Mouse (Mus musculus): ENCODE measurements around the gene Ttc38.
"Not testable (repeated sequence)": the region's sequence is repeated elsewhere in the genome, so short reads cannot be mapped to it uniquely, and the experiment has no call there.

The Ttc38 gene

GRCm38 (mm10) chr15:85822011-85822359, 10.1 kb upstream of the Ttc38 start:
- no peak for DNase-seq (ENCODE audit: extremely low read depth, low read depth, low spot score)

- DNase-seq (ENCODE audit: extremely low read depth, low read depth, low spot score) = no peak
These were observed 5.4 kb upstream of the Ttc38 start for GRCm38 (mm10) chr15:85826676-85827075.

- DNase-seq (ENCODE audit: extremely low read depth, low read depth, low spot score) = no peak
These were observed 4.0 kb upstream of the Ttc38 start for GRCm38 (mm10) chr15:85828071-85828470.

GRCm38 (mm10) chr15:85829470-85829869, 2.6 kb upstream of the Ttc38 start:
- no peak for DNase-seq (ENCODE audit: extremely low read depth, low read depth, low spot score)

- DNase-seq (ENCODE audit: extremely low read depth, low read depth, low spot score) = no peak
These were observed 493 bp downstream of the Ttc38 start for GRCm38 (mm10) chr15:85832599-85832998.

- no peak for DNase-seq (ENCODE audit: extremely low read depth, low read depth, low spot score)
These were observed 3.2 kb downstream of the Ttc38 start for GRCm38 (mm10) chr15:85835335-85835734.

- DNase-seq (ENCODE audit: extremely low read depth, low read depth, low spot score) = no peak
These were observed 4.8 kb downstream of the Ttc38 start for GRCm38 (mm10) chr15:85836887-85837286.

- no peak for DNase-seq (ENCODE audit: extremely low read depth, low read depth, low spot score)
These were observed 8.9 kb downstream of the Ttc38 start for GRCm38 (mm10) chr15:85840983-85841382.

GRCm38 (mm10) chr15:85841796-85842360, 9.8 kb downstream of the Ttc38 start:
- DNase-seq (ENCODE audit: extremely low read depth, low read depth, low spot score) = no peak

- no peak for DNase-seq (ENCODE audit: extremely low read depth, low read depth, low spot score)
These were observed 13.0 kb downstream of the Ttc38 start for GRCm38 (mm10) chr15:85845071-85845470.

GRCm38 (mm10) chr15:85851656-85852392, 19.7 kb downstream of the Ttc38 start:
- no peak for DNase-seq (ENCODE audit: extremely low read depth, low read depth, low spot score)

- no peak for DNase-seq (ENCODE audit: extremely low read depth, low read depth, low spot score)
These were observed 26.9 kb downstream of the Ttc38 start for GRCm38 (mm10) chr15:85858980-85859489.

GRCm38 (mm10) chr15:85859490-85860031, 27.5 kb downstream of the Ttc38 start, which contains the start of gene Gtse1:
TSS of gene Gtse1 (plus strand) at chr15:85859745.
- peak; percentile 89 for DNase-seq (ENCODE audit: extremely low read depth, low read depth, low spot score)

- DNase-seq (ENCODE audit: extremely low read depth, low read depth, low spot score) = not testable (repeated sequence)
These were observed 33.8 kb downstream of the Ttc38 start for GRCm38 (mm10) chr15:85865913-85866312.

GRCm38 (mm10) chr15:85867696-85868095, 35.6 kb downstream of the Ttc38 start:
- DNase-seq (ENCODE audit: extremely low read depth, low read depth, low spot score) = no peak

GRCm38 (mm10) chr15:85877336-85877735, 45.2 kb downstream of the Ttc38 start:
- DNase-seq (ENCODE audit: extremely low read depth, low read depth, low spot score) = no peak

- no peak for DNase-seq (ENCODE audit: extremely low read depth, low read depth, low spot score)
These were observed 46.9 kb downstream of the Ttc38 start, which contains the start of gene Trmu for GRCm38 (mm10) chr15:85878848-85879497. TSS of gene Trmu (plus strand) at chr15:85879312.

GRCm38 (mm10) chr15:85879498-85879895, 47.4 kb downstream of the Ttc38 start:
- DNase-seq (ENCODE audit: extremely low read depth, low read depth, low spot score) = no peak

- DNase-seq (ENCODE audit: extremely low read depth, low read depth, low spot score) = no peak
These were observed 53.5 kb downstream of the Ttc38 start for GRCm38 (mm10) chr15:85885606-85886005.

- DNase-seq (ENCODE audit: extremely low read depth, low read depth, low spot score) = no peak
These were observed 57.1 kb downstream of the Ttc38 start for GRCm38 (mm10) chr15:85889235-85889634.

- DNase-seq (ENCODE audit: extremely low read depth, low read depth, low spot score) = no peak
These were observed 59.9 kb downstream of the Ttc38 start for GRCm38 (mm10) chr15:85891971-85892370.
